Mouse (Mus musculus) kidney, postnatal 0 days (tissue): ENCODE measurements around the gene Exoc6b. TPM values are rescaled to one million over a fixed set of nuclear protein-coding genes. Genes with fewer than 3 reads are reported as not detected.
"Not testable (repeated sequence)": the region's sequence is repeated elsewhere in the genome, so short reads cannot be mapped to it uniquely, and the experiment has no call there.

Experiments
- ATAC-seq: fragments of 200-750 bp; cut with Nextera tagmentation; replicated peaks from 2 replicates; pipeline ENCODE4 v1.8.0; 2017; ENCODE audit warnings: low read depth, moderate number of reproducible peaks, moderate TSS enrichment, moderate library complexity; ENCODE audit not compliant: low FRiP score
- DNase-seq: peaks from one replicate; pipeline ENCODE4 v3.0.0-alpha.2; 2016; ENCODE audit warnings: low spot score
- H3K27ac ChIP-seq: fragments of 300-500 bp; sonication (generic); 2 replicates; pipeline ENCODE4 v1.5.1; 2014; ENCODE audit warnings: mild to moderate bottlenecking
- H3K27me3 ChIP-seq: fragments of 300-500 bp; sonication (generic); 2 replicates; pipeline ENCODE4 v1.6.1; 2014; ENCODE audit warnings: low read length, mixed read lengths; ENCODE audit not compliant: insufficient read depth
- H3K36me3 ChIP-seq: fragments of 300-500 bp; sonication (generic); 2 replicates; pipeline ENCODE4 v1.6.1; 2014; ENCODE audit warnings: low read length, mixed read lengths; ENCODE audit not compliant: insufficient read depth
- H3K4me1 ChIP-seq: fragments of 300-500 bp; sonication (generic); replicated peaks from 2 replicates; pipeline ENCODE4 v1.6.1; 2014; ENCODE audit warnings: antibody characterized with exemption, low read length, mixed read lengths; ENCODE audit not compliant: insufficient read depth
- H3K4me2 ChIP-seq: fragments of 300-500 bp; sonication (generic); 2 replicates; pipeline ENCODE4 v1.6.1; 2014; ENCODE audit warnings: mild to moderate bottlenecking, low read length, moderate library complexity, mixed read lengths
- H3K4me3 ChIP-seq: fragments of 300-500 bp; sonication (generic); replicated peaks from 2 replicates; pipeline ENCODE4 v1.5.1; 2014; ENCODE audit warnings: low read depth, low read length
- H3K9ac ChIP-seq: fragments of 300-500 bp; sonication (generic); 2 replicates; pipeline ENCODE4 v1.6.1; 2014; ENCODE audit warnings: low read depth, low read length
- H3K9me3 ChIP-seq: fragments of 300-500 bp; sonication (generic); replicated peaks from 2 replicates; pipeline ENCODE4 v1.6.1; 2016; ENCODE audit warnings: low read length, inconsistent platforms, mixed read lengths
- CTCF ChIP-seq: IDR thresholded peaks from 2 replicates; pipeline ENCODE4 v1.5.1; 2016; ENCODE audit warnings: antibody characterized with exemption, low read depth, mild to moderate bottlenecking, moderate library complexity
- WGBS: fragments of 180-500 bp; shearing (Covaris S2); extraction: QIAGEN DNeasy Blood & Tissue Kit; methylation state at CpG from one replicate; pipeline ENCODE4 v1.1.7; 2014; 5-methylcytosine and 5-hydroxymethylcytosine counted together
- polyA plus RNA-seq: library from polyadenylated mRNA; unstranded; fragments of >200 nt; fragmentation: Nextera tagmentation; extraction: Ambion mirVana; gene quantifications from 2 replicates; pipeline ENCODE4 v1.2.1, GENCODE M21; 2015

Exoc6b gene
- polyA plus RNA-seq, 1 experiment from 2014 or later: 16.7 TPM

- no peak for TF ChIP-seq CTCF
- DNase-seq: no peak
- 46% methylated on average over 1 of the region's 1 CpGs for WGBS
- H3K4me2 ChIP-seq: no peak overlapping the region
- H3K9me3 ChIP-seq: no peaks in the 10 kb centered on the region
- H3K27ac ChIP-seq: no peak overlapping the region
- no peaks in the 10 kb centered on the region for H3K36me3 ChIP-seq
- no peaks in the 10 kb centered on the region for H3K4me1 ChIP-seq
- H3K9ac ChIP-seq: no peak overlapping the region
- H3K4me3 ChIP-seq: no peak overlapping the region
- no peaks in the 10 kb centered on the region for H3K27me3 ChIP-seq
- no peak for ATAC-seq
These were observed 468.0 kb downstream of the Exoc6b start for GRCm38 (mm10) chr6:84601136-84601889.

GRCm38 (mm10) chr6:84599296-84599695, 470.0 kb downstream of the Exoc6b start:
- not testable (repeated sequence) for H3K4me3 ChIP-seq, H3K36me3 ChIP-seq, DNase-seq, ATAC-seq, H3K4me2 ChIP-seq, H3K9me3 ChIP-seq, H3K27ac ChIP-seq, H3K27me3 ChIP-seq, H3K4me1 ChIP-seq, H3K9ac ChIP-seq
- WGBS: 83% methylated on average over 3 of the region's 3 CpGs

GRCm38 (mm10) chr6:84598725-84599124, 470.6 kb downstream of the Exoc6b start:
- ATAC-seq: no peak
- WGBS: 45% methylated on average over 3 of the region's 3 CpGs

GRCm38 (mm10) chr6:84594626-84595025, 474.7 kb downstream of the Exoc6b start:
- H3K4me3 ChIP-seq: no peak overlapping the region
- no peaks in the 10 kb centered on the region for H3K9me3 ChIP-seq
- TF ChIP-seq CTCF: no peak
- 68% methylated on average over 3 of the region's 3 CpGs for WGBS
- DNase-seq: no peak
- no peak overlapping the region for H3K27ac ChIP-seq
- no peak for ATAC-seq
- no peak overlapping the region for H3K4me2 ChIP-seq
- H3K9ac ChIP-seq: no peak overlapping the region
- H3K27me3 ChIP-seq: peaks cover 3% of the 10 kb centered on the region
- 0 out of 2 replicates have a peak, but pooled peaks cover 4% of the 10 kb centered on the region for H3K4me1 ChIP-seq
- H3K36me3 ChIP-seq: no peaks in the 10 kb centered on the region

More at GRCm38 (mm10) chr6:84598725-84599124, 470.6 kb downstream of the Exoc6b start:
- DNase-seq: no peak
- no peaks in the 10 kb centered on the region for H3K27me3 ChIP-seq
- no peak for TF ChIP-seq CTCF
- no peaks in the 10 kb centered on the region for H3K4me1 ChIP-seq
- no peak overlapping the region for H3K27ac ChIP-seq
- H3K4me2 ChIP-seq: no peak overlapping the region
- no peaks in the 10 kb centered on the region for H3K9me3 ChIP-seq
- no peaks in the 10 kb centered on the region for H3K36me3 ChIP-seq
- H3K4me3 ChIP-seq: no peak overlapping the region
- no peak overlapping the region for H3K9ac ChIP-seq

GRCm38 (mm10) chr6:84593693-84594092, 475.6 kb downstream of the Exoc6b start, which contains the start of gene Cyp26b1:
Gene Cyp26b1, minus strand, starts transcription at chr6:84593908.
- no peak within 1 kb of the TSS for H3K4me3 ChIP-seq
- H3K4me2 ChIP-seq: no peak within 1 kb of the TSS
- H3K9me3 ChIP-seq: no peaks in the 10 kb centered on the region
- H3K4me1 ChIP-seq: peaks cover 11% of the 10 kb centered on the region; the same call in 1 of the 2 replicates
- no peak for ATAC-seq
- no peak for TF ChIP-seq CTCF
- H3K27me3 ChIP-seq: peaks cover 10% of the 10 kb centered on the region
- H3K27ac ChIP-seq: no peak within 1 kb of the TSS
- no peaks in the 10 kb centered on the region for H3K36me3 ChIP-seq
- no peak within 1 kb of the TSS for H3K9ac ChIP-seq
- DNase-seq: no peak
- 94% methylated on average over 10 of the region's 10 CpGs for WGBS

GRCm38 (mm10) chr6:84590961-84591745, 478.2 kb downstream of the Exoc6b start:
- H3K4me1 ChIP-seq: peaks cover 27% of the 10 kb centered on the region; the same call in 1 of the 2 replicates

More at GRCm38 (mm10) chr6:84590961-84591745, 478.2 kb downstream of the Exoc6b start:
- peak; percentile 36 for DNase-seq
- Histone ChIP-seq H3K9me3 (no peaks in the 10 kb centered on the region), H3K36me3 (no peaks in the 10 kb centered on the region), H3K27me3 (peaks cover 30% of the 10 kb centered on the region), H3K9ac (no peak overlapping the region), H3K4me2 (no peak overlapping the region), H3K4me3 (no peak overlapping the region), H3K27ac (no peak overlapping the region)
- no peak for ATAC-seq
- WGBS: 46% methylated on average over 6 of the region's 6 CpGs
- TF ChIP-seq CTCF: no peak
